Mouse (Mus musculus) liver, postnatal 0 days (tissue): ENCODE measurements at regions not wholly inside any gene's neighbourhood (a gene's known extent, or its start where the extent isn't known, plus 50 kb on each side); places are given as distances from the start of the nearest gene placed in this dataset.

Source experiments
- CTCF ChIP-seq: sonication (generic); IDR thresholded peaks from 2 replicates; pipeline ENCODE4 v1.5.1; 2016; ENCODE audit warnings: antibody characterized with exemption, low read depth
- EP300 ChIP-seq: IDR thresholded peaks from 2 replicates; pipeline ENCODE4 v1.6.1; 2016; ENCODE audit warnings: antibody characterized with exemption, low read depth, mild to moderate bottlenecking

DNA sequence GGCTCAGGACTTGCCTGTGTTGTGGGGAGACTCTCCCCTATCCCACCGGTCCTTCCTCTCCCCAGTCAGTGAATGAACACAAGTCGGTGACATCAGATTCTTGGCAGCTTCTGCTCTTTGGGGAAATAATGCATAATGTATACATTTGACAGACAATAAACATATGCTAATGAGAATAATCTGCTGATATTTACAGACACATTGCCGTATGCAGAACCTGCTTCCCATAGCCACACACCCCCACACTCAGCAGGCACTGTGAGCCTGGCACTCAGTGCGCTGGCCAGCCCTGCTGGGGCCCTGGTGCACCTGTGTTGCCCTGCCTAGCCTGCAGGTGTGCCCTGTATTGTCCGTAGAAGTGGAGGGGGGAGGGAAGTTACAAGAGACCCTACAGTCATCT lies 215.5 kb downstream of the Matn1 start:
- TF ChIP-seq CTCF (no peak), EP300 (no peak)
